Mouse (Mus musculus): ENCODE measurements around the gene Ggps1. TPM values are rescaled to one million over a fixed set of nuclear protein-coding genes. Genes with fewer than 3 reads are reported as not detected.
"Not testable (repeated sequence)": the region's sequence is repeated elsewhere in the genome, so short reads cannot be mapped to it uniquely, and the experiment has no call there.

Gene Ggps1
- polyA plus RNA-seq, 1 experiment from 2014 or later, result 56.3 TPM

DNA sequence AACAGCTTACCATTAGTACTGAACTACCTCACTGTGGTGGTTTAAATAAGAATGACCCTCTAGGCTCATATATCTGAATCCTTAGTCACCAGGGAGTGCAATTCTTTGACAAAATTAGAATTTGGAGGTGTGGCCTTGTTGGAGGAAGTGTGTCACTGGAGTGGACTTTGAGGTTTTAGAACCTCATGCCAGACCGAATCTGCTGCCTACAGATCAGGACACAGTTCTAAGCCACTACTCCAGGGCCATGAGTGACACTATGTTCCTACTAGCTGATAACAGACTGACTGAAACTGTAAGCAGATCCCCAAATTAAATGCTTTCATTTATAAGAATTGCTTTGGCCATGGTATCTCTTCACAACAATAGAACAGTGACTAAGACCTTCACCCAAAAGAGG, 13.4 kb downstream of the Ggps1 start:
- Histone ChIP-seq H3K9ac (replicated peaks; ENCODE audit: low read depth, low read length) (no peak overlapping the region), H3K4me2 (replicated peaks; ENCODE audit: low read depth, low read length) (no peak overlapping the region), H3K36me3 (ENCODE audit: control insufficient read depth, insufficient read depth, low read length) (peaks cover 37% of the 10 kb centered on the region), H3K9me3 (ENCODE audit: control insufficient read depth, low read depth, low read length) (no peaks in the 10 kb centered on the region), H3K27me3 (ENCODE audit: control insufficient read depth, insufficient read depth, low read length) (no peaks in the 10 kb centered on the region), H3K27ac (ENCODE audit: low read length) (no peak overlapping the region), H3K4me3 (ENCODE audit: low read depth, low read length) (no peak overlapping the region), H3K4me1 (ENCODE audit: control insufficient read depth, insufficient read depth, low read length) (no peaks in the 10 kb centered on the region)
- 90% methylated on average over 1 of the region's 1 CpGs for WGBS
- ATAC-seq (ENCODE audit: insufficient number of reproducible peaks, insufficient read depth, low FRiP score, low read depth), result no peak

DNA sequence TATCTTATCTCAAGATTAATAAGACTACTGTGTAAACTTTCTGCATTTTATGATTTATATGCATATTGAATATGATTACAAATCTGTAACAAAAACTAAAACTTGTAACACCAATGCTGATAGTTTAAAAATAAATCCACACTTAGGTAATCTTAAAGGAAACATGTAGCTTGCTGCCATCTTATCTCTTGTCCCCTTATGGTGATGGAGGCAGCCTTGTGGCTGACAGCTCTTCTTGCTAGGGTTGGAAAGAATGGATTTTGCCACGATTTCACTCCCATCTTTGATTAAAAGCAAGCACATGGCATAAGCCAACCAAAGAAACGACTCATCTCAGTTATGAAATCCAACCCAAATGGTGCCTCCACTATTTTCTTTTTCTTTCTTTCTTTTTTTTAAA, 18.8 kb downstream of the Ggps1 start:
- Histone ChIP-seq H3K4me2 (replicated peaks; ENCODE audit: low read depth, low read length) (no peak overlapping the region), H3K27me3 (ENCODE audit: control insufficient read depth, insufficient read depth, low read length) (no peaks in the 10 kb centered on the region), H3K9ac (replicated peaks; ENCODE audit: low read depth, low read length) (no peak overlapping the region), H3K36me3 (ENCODE audit: control insufficient read depth, insufficient read depth, low read length) (peaks cover 8% of the 10 kb centered on the region), H3K4me3 (ENCODE audit: low read depth, low read length) (no peak overlapping the region), H3K9me3 (ENCODE audit: control insufficient read depth, low read depth, low read length) (no peaks in the 10 kb centered on the region), H3K4me1 (ENCODE audit: control insufficient read depth, insufficient read depth, low read length) (no peaks in the 10 kb centered on the region), H3K27ac (ENCODE audit: low read length) (no peak overlapping the region)
- ATAC-seq (ENCODE audit: insufficient number of reproducible peaks, insufficient read depth, low FRiP score, low read depth), result no peak
- 71% methylated on average over 2 of the region's 2 CpGs for WGBS

DNA sequence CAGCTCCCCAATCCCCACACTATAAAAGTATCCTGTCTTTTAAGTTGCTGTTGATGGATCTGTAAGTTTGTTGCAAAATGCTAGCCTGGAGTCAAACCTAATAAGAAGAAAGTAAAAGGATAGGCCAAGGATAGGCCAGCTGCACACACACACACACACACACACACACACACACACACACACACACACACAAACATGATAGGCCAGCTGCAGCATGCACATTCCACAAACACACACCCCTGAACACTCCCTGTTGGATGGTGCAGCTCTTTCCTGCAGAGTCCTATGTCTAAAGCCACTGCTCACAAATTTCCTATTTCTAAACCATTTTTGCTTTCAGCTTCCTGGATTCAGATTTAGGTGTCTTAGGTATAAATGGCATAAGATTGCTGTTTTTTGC, 19.4 kb downstream of the Ggps1 start:
- ATAC-seq (ENCODE audit: insufficient number of reproducible peaks, insufficient read depth, low FRiP score, low read depth), result no peak
- H3K4me1 ChIP-seq (ENCODE audit: control insufficient read depth, insufficient read depth, low read length), result no peaks in the 10 kb centered on the region
- no peak overlapping the region for H3K27ac ChIP-seq (ENCODE audit: low read length)
- no peaks in the 10 kb centered on the region for H3K27me3 ChIP-seq (ENCODE audit: control insufficient read depth, insufficient read depth, low read length)
- H3K9me3 ChIP-seq (ENCODE audit: control insufficient read depth, low read depth, low read length), result no peaks in the 10 kb centered on the region
- H3K36me3 ChIP-seq (ENCODE audit: control insufficient read depth, insufficient read depth, low read length), result peaks cover 4% of the 10 kb centered on the region
- H3K4me2 ChIP-seq (replicated peaks; ENCODE audit: low read depth, low read length), result no peak overlapping the region
- H3K9ac ChIP-seq (replicated peaks; ENCODE audit: low read depth, low read length), result no peak overlapping the region
- H3K4me3 ChIP-seq (ENCODE audit: low read depth, low read length), result no peak overlapping the region

- Histone ChIP-seq H3K4me2 (replicated peaks; ENCODE audit: low read depth, low read length) (peak overlapping the region; percentile 76), H3K4me1 (ENCODE audit: control insufficient read depth, insufficient read depth, low read length) (0 out of 2 replicates have a peak, but pooled peaks cover 4% of the 10 kb centered on the region), H3K27me3 (ENCODE audit: control insufficient read depth, insufficient read depth, low read length) (no peaks in the 10 kb centered on the region), H3K9ac (replicated peaks; ENCODE audit: low read depth, low read length) (peak overlapping the region; percentile 63; the same call in 1 of the 2 replicates), H3K36me3 (ENCODE audit: control insufficient read depth, insufficient read depth, low read length) (no peaks in the 10 kb centered on the region), H3K27ac (ENCODE audit: low read length) (peak overlapping the region; percentile 86; the same call in 1 of the 2 replicates), H3K9me3 (ENCODE audit: control insufficient read depth, low read depth, low read length) (no peaks in the 10 kb centered on the region), H3K4me3 (ENCODE audit: low read depth, low read length) (peak overlapping the region; percentile 48)
- WGBS, result 31% methylated on average over 5 of the region's 5 CpGs
- ATAC-seq (ENCODE audit: insufficient number of reproducible peaks, insufficient read depth, low FRiP score, low read depth), result no peak
Observed at GRCm38 (mm10) chr13:14040186-14040585, 23.1 kb downstream of the Ggps1 start.

DNA sequence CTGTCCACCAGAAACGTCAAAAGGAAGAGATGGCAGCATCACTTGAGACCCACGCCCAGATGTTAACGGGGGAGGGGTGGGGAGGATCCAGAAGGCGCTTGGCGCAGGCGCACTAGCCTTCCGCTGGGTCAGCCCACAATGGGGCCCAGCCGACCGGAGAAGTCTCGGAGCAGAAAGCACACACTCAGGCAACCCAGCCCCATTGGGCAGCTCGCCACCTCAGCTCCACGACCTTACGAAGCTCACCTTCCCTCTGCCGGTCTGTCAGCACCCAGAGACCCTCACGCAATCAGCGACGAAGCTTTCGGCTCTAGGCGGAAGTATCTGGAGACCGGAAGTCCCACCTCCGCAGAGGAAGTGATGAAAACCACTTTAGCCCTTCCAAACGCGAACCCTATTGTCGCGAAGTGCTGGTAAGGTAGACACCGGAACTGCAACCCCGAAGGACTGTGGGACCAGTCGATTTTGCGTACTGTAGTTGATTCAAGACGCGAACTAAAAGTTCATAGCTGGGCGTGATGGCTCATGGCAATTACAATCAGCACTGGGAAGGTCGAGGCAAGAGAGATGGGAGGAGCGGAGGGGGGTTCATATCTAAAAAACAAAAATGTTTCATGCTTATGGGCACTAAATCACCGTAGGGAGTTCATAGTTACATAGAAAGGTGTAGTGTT, 23.9 kb downstream of the Ggps1 start, which contains the start of gene Tbce:
Gene Tbce (minus strand): TSS at position 347 of the 674 bp plus-strand sequence.
- peak within 1 kb of the TSS; percentile 90 for H3K4me2 ChIP-seq (replicated peaks; ENCODE audit: low read depth, low read length)
- peak within 1 kb of the TSS; percentile 63 for H3K9ac ChIP-seq (replicated peaks; ENCODE audit: low read depth, low read length)
- ATAC-seq (ENCODE audit: insufficient number of reproducible peaks, insufficient read depth, low FRiP score, low read depth), result peak; percentile 94
- H3K27me3 ChIP-seq (ENCODE audit: control insufficient read depth, insufficient read depth, low read length), result no peaks in the 10 kb centered on the region
- H3K4me1 ChIP-seq (ENCODE audit: control insufficient read depth, insufficient read depth, low read length), result 0 out of 2 replicates have a peak, but pooled peaks cover 4% of the 10 kb centered on the region
- under 1% methylated on average over 35 of the region's 35 CpGs for WGBS
- peak within 1 kb of the TSS; percentile 86 for H3K27ac ChIP-seq (ENCODE audit: low read length)
- H3K4me3 ChIP-seq (ENCODE audit: low read depth, low read length), result peak within 1 kb of the TSS; percentile 48
- no peaks in the 10 kb centered on the region for H3K36me3 ChIP-seq (ENCODE audit: control insufficient read depth, insufficient read depth, low read length)
- no peaks in the 10 kb centered on the region for H3K9me3 ChIP-seq (ENCODE audit: control insufficient read depth, low read depth, low read length)

DNA sequence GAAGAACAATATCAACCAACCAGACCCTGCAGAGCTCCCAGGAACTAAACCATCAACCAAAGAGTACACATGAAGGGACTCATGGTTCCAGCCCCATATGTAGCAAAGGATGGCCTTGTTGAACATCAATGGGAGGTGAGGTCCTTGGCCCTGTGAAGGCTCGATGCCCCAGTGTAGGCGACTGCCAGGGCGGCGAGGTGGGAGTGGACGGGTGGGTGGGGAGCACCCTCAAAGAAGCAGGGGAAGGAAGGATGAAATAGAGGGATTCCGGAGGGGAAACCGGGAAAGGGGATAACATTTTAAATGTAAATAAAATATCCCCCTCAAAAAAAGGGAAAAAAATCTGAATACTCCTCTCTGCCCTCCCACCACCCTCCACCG, 24.4 kb downstream of the Ggps1 start:
- H3K27me3 ChIP-seq (ENCODE audit: control insufficient read depth, insufficient read depth, low read length), result no peaks in the 10 kb centered on the region
- 0 out of 2 replicates have a peak, but pooled peaks cover 4% of the 10 kb centered on the region for H3K4me1 ChIP-seq (ENCODE audit: control insufficient read depth, insufficient read depth, low read length)
- H3K9ac ChIP-seq (replicated peaks; ENCODE audit: low read depth, low read length), result peak overlapping the region; percentile 63
- peak overlapping the region; percentile 86; the same call in 1 of the 2 replicates for H3K27ac ChIP-seq (ENCODE audit: low read length)
- H3K36me3 ChIP-seq (ENCODE audit: control insufficient read depth, insufficient read depth, low read length), result no peaks in the 10 kb centered on the region
- no peak for ATAC-seq (ENCODE audit: insufficient number of reproducible peaks, insufficient read depth, low FRiP score, low read depth)
- no peaks in the 10 kb centered on the region for H3K9me3 ChIP-seq (ENCODE audit: control insufficient read depth, low read depth, low read length)
- H3K4me3 ChIP-seq (ENCODE audit: low read depth, low read length), result peak overlapping the region; percentile 48
- 3% methylated on average over 8 of the region's 8 CpGs for WGBS
- peak overlapping the region; percentile 90 for H3K4me2 ChIP-seq (replicated peaks; ENCODE audit: low read depth, low read length)

DNA sequence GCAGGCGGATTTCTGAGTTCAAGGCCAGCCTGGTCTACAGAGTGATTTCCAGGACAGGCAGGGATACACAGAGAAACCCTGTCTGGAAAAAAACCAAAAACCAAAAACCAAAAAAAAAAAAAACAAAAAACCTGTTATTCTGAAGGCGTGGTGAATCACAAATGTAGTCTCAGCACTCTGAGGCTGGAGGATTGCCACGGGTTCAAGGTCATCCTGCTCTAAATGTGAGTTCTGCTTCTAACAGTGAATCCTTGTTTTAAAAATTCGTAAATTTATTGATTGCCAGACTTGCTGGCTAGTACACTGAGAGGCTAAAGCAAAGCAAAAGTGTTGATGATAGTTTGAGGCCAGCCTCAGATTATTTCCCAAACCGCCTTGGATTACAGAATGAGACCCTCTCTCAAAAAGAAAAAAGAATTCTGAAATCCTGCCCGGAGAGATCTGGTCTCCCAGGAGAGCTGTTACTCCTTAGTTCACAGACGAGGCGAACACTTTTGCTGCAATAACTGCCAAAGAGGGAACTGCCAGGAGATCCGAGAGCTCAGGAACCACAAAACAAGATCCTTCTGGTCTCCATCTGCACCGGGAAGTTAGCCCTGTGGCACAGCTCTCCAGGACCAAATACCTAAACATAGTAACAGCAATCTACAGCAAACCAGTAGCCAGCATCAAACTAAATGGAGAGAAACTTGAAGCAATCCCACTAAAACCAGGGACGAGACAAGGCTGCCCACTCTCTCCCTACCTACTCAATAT, 27.2 kb downstream of the Ggps1 start:
- WGBS, result 91% methylated on average over 11 of the region's 11 CpGs
- Histone ChIP-seq H3K9me3 (ENCODE audit: control insufficient read depth, low read depth, low read length) (no peaks in the 10 kb centered on the region), H3K27me3 (ENCODE audit: control insufficient read depth, insufficient read depth, low read length) (no peaks in the 10 kb centered on the region), H3K4me3 (ENCODE audit: low read depth, low read length) (no peak overlapping the region), H3K4me1 (ENCODE audit: control insufficient read depth, insufficient read depth, low read length) (0 out of 2 replicates have a peak, but pooled peaks cover 4% of the 10 kb centered on the region), H3K4me2 (replicated peaks; ENCODE audit: low read depth, low read length) (no peak overlapping the region), H3K27ac (ENCODE audit: low read length) (no peak overlapping the region), H3K36me3 (ENCODE audit: control insufficient read depth, insufficient read depth, low read length) (no peaks in the 10 kb centered on the region), H3K9ac (replicated peaks; ENCODE audit: low read depth, low read length) (no peak overlapping the region)
- ATAC-seq (ENCODE audit: insufficient number of reproducible peaks, insufficient read depth, low FRiP score, low read depth), result no peak

DNA sequence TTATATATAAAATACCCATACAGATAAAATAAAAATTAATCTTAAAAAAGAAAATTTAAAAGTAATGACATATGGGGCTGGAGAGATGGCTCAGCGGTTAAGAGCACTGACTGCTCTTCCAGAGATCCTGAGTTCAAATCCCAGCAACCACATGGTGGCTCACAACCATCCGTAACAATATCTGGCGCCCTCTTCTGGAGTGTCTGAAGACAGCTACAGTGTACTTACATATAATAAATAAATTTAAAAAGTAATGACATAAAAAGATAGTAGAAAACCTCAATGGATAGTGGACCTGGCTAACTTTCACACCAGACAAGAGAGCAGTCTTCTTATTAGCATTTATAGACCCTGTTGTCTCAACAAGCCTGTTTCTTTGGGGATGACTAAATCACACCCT, 27.9 kb downstream of the Ggps1 start:
- WGBS, result 89% methylated on average over 3 of the region's 3 CpGs
- not testable (repeated sequence) for H3K36me3 ChIP-seq (ENCODE audit: control insufficient read depth, insufficient read depth, low read length); H3K27me3 ChIP-seq (ENCODE audit: control insufficient read depth, insufficient read depth, low read length); ATAC-seq (ENCODE audit: insufficient number of reproducible peaks, insufficient read depth, low FRiP score, low read depth); H3K4me1 ChIP-seq (ENCODE audit: control insufficient read depth, insufficient read depth, low read length); H3K9ac ChIP-seq (replicated peaks; ENCODE audit: low read depth, low read length); H3K9me3 ChIP-seq (ENCODE audit: control insufficient read depth, low read depth, low read length); H3K27ac ChIP-seq (ENCODE audit: low read length); H3K4me3 ChIP-seq (ENCODE audit: low read depth, low read length); H3K4me2 ChIP-seq (replicated peaks; ENCODE audit: low read depth, low read length)

Data from stomach, embryonic 14.5 days (tissue).